Mouse (Mus musculus) neural tube, embryonic 11.5 days (tissue): Measurements from ENCODE around the gene Pacsin1. TPM values are rescaled to one million over a fixed set of nuclear protein-coding genes. Genes with fewer than 3 reads are reported as not detected.
"Not testable (repeated sequence)": the region's sequence is repeated elsewhere in the genome, so short reads cannot be mapped to it uniquely, and the experiment has no call there.

ENCODE experiments used
- ATAC-seq: fragments of 200-750 bp; cut with Nextera tagmentation; 2 replicates; pipeline ENCODE4 v1.8.0; 2017; ENCODE audit warnings: moderate number of reproducible peaks, mild to moderate bottlenecking, moderate TSS enrichment, moderate library complexity; ENCODE audit not compliant: insufficient read depth, low FRiP score, low TSS enrichment
- DNase-seq: peaks from one replicate; pipeline ENCODE4 v3.0.0-alpha.2; 2015; ENCODE audit warnings: low spot score
- H3K27ac ChIP-seq: fragments of 300-500 bp; sonication (generic); 2 replicates; pipeline ENCODE4 v1.5.1; 2014; ENCODE audit warnings: low read depth, mild to moderate bottlenecking, low read length
- H3K27me3 ChIP-seq: fragments of 300-500 bp; sonication (generic); 2 replicates; pipeline ENCODE4 v1.6.1; 2014; ENCODE audit warnings: mild to moderate bottlenecking, low read length, mixed read lengths; ENCODE audit not compliant: control insufficient read depth, insufficient read depth
- H3K36me3 ChIP-seq: fragments of 300-500 bp; sonication (generic); 2 replicates; pipeline ENCODE4 v1.6.1; 2014; ENCODE audit warnings: mild to moderate bottlenecking, low read length, moderate library complexity, mixed read lengths; ENCODE audit not compliant: control insufficient read depth, insufficient read depth
- H3K4me1 ChIP-seq: fragments of 300-500 bp; sonication (generic); 2 replicates; pipeline ENCODE4 v1.6.1; 2014; ENCODE audit warnings: low read length, mixed read lengths; ENCODE audit not compliant: control insufficient read depth, insufficient read depth
- H3K4me2 ChIP-seq: fragments of 300-500 bp; sonication (generic); 2 replicates; pipeline ENCODE4 v1.6.1; 2014; ENCODE audit warnings: low read depth, mild to moderate bottlenecking, moderate library complexity
- H3K4me3 ChIP-seq: fragments of 300-500 bp; sonication (generic); 2 replicates; pipeline ENCODE4 v1.5.1; 2014; ENCODE audit warnings: low read depth, low read length
- H3K9ac ChIP-seq: fragments of 300-500 bp; sonication (generic); 2 replicates; pipeline ENCODE4 v1.6.1; 2014; ENCODE audit warnings: mild to moderate bottlenecking, low read length
- H3K9me3 ChIP-seq: fragments of 300-500 bp; sonication (generic); 2 replicates; pipeline ENCODE4 v1.6.1; 2016; ENCODE audit warnings: low read length; ENCODE audit not compliant: control insufficient read depth
- WGBS: fragments of 180-500 bp; shearing (Covaris S2); extraction: QIAGEN DNeasy Blood & Tissue Kit; methylation state at CpG from one replicate; pipeline ENCODE4 v1.1.7; 2014; 5-methylcytosine and 5-hydroxymethylcytosine counted together
- polyA plus RNA-seq: library from polyadenylated mRNA; unstranded; fragments of >200 nt; fragmentation: Nextera tagmentation; extraction: Ambion mirVana; gene quantifications from 2 replicates; pipeline ENCODE4 v1.2.1, GENCODE M21; 2014

Gene Pacsin1
- polyA plus RNA-seq, 1 experiment from 2014 or later, result 4.3 TPM

DNA sequence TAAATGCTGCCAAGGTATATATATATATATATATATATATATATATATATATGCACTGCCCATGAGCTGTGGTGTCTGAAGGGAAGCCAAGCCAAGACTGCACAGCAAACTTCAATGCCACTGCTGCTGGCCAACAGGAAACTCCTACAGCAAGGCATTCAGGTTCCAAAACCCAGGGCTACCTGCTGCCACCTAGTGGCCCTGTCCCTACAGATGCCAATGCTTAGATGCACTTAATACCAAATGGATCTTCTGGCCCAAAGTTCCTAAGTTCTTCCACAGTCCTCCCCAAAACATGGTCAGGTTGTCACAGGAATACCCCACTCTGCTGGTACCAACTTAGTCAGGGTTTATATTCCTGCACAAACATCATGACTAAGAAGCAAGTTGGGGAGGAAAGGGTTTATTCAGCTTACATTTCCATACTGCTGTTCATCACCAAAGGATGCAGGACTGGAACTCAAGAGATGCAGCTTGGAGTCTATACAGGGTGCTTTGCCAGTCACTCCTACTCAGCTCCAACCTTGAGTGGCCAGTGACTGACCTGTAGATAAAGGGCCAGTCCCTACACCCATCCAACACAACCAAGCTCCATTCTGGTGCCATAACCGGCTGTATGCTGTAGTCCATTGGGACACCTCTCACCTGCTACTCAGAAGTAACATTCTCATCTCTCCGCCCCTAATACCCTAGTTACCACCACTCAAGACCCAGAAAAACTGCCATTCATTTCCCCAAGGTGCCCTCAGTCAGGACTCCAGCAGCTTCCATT lies 25.9 kb upstream of the Pacsin1 start:
- 81% methylated on average over 2 of the region's 2 CpGs for WGBS
- H3K4me3 ChIP-seq, result no peak overlapping the region
- peaks cover 6% of the 10 kb centered on the region; the same call in 1 of the 2 replicates for H3K4me1 ChIP-seq
- no peaks in the 10 kb centered on the region for H3K27me3 ChIP-seq
- no peak for ATAC-seq
- H3K27ac ChIP-seq, result no peak overlapping the region
- H3K36me3 ChIP-seq, result peaks cover 22% of the 10 kb centered on the region
- H3K4me2 ChIP-seq, result no peak overlapping the region
- no peaks in the 10 kb centered on the region for H3K9me3 ChIP-seq
- peak; percentile 85 for DNase-seq
- no peak overlapping the region for H3K9ac ChIP-seq

DNA sequence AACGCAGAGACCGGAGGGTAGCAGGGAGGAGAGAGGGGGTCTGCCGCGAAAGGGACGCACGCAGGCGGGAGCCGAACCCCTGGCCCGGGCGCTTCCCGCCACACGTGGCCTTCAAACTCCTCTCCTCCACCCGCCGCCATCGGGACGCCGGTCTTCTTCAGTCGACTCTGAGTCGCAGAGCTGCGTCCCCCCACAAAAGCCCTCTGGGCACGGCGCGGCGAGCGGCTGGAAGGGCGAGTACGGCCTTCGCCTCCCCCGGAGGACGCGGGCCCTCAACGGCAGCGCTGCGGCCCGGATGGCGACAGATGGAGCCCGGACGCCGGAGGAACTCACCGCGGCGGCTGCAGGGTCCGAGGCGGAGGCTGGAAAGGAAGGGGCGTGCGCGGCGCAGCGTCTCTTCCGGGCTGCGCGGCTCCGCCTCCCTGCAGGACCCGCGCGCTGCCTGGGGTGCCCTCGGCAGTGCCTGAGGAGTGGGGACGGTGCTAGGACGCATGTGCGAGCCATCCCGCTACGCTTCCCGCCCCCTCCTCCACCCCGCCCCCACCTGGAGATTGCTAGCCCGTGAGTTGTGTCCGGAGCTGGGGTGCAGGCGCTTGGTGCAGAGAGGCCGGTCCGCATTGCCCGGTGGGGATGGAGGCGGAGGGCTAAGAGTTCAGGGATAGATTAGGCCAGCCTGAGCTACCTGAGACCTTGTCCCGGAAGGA lies 20.3 kb upstream of the Pacsin1 start, which contains the start of gene RPS10-NUDT3:
RPS10-NUDT3 (minus strand) TSS at position 352 of the 704 bp plus-strand sequence.
- H3K9me3 ChIP-seq, result no peaks in the 10 kb centered on the region
- H3K4me3 ChIP-seq, result peak within 1 kb of the TSS; percentile 97
- H3K36me3 ChIP-seq, result peaks cover 22% of the 10 kb centered on the region
- peak within 1 kb of the TSS; percentile 88 for H3K4me2 ChIP-seq
- H3K4me1 ChIP-seq, result peaks cover 11% of the 10 kb centered on the region; the same call in 1 of the 2 replicates
- H3K9ac ChIP-seq, result peak within 1 kb of the TSS; percentile 96
- DNase-seq, result peak; percentile 96
- H3K27me3 ChIP-seq, result no peaks in the 10 kb centered on the region
- WGBS, result under 1% methylated on average over 64 of the region's 72 CpGs
- peak within 1 kb of the TSS; percentile 86 for H3K27ac ChIP-seq
- ATAC-seq, result peak; percentile 90

DNA sequence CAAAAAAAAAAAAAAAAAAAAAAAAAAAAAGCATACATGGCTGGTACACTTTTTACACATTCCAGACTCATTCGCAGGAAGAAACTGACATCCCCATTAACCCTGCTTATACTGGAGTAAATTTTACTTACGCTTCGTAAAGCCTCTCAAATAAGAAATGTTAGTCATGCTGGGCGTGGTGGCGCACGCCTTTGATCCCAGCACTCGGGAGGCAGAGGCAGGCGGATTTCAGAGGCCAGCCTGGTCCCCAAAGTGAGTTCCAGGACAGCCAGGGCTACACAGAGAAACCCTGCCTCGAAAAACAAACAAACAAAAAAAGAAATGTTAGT lies 19.8 kb upstream of the Pacsin1 start:
- not testable (repeated sequence) for H3K9me3 ChIP-seq, DNase-seq, H3K27me3 ChIP-seq
- Histone ChIP-seq H3K9ac (peak overlapping the region; percentile 96), H3K4me1 (peaks cover 11% of the 10 kb centered on the region; the same call in 1 of the 2 replicates), H3K27ac (peak overlapping the region; percentile 86; the same call in 1 of the 2 replicates), H3K4me2 (peak overlapping the region; percentile 88), H3K4me3 (peak overlapping the region; percentile 97), H3K36me3 (peaks cover 20% of the 10 kb centered on the region)
- peak; percentile 16; the same call in 1 of the 2 replicates for ATAC-seq
- WGBS, result 56% methylated on average over 9 of the region's 9 CpGs

DNA sequence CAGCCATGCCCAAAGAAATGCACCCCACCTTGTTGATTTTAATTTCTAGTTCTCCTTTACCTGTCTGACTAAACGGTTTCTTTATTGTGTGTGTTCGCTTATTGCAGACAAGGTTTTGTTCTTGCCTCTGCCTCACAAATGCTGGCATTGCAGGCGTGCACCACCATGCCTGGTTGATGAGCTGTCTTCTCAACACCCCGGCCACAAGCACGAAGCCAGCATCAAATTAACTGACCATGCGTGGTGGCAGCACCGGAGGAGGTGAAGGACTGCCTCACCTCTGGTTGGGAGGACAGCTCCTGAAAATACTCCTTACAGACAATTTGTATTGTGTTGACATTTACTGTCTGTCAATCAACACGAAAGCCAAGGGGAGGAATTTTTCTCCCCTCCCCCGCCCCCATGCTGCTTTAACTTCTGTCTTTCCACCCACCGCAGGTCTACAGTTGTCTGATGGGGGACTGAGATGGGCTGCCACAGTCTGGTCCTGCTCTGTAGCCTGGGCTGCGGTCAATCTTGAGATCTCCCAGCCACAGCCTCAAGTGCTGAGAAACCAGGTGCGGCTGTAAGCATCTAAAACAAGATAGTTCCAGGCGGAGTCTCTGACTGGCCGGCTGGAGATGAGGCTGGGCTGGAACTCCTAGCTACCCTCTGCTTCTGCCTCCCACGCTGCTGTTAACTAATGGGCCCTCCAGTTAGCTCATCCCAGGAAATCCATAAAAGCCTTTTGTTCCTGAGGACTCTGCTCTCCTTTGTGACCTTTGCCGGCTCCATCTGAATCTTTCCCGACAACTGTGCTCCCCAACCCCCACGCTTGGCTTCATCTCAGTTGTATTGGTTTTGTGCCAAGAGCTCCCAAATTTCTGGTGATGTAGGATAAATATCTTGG lies 18.9 kb upstream of the Pacsin1 start, which contains the start of gene Rps10:
Rps10 (minus strand) TSS at position 538 of the 889 bp plus-strand sequence.
- no peak within 1 kb of the TSS; the same call in 1 of the 2 replicates for H3K9ac ChIP-seq
- peak within 1 kb of the TSS; percentile 88 for H3K4me2 ChIP-seq
- H3K27me3 ChIP-seq, result no peaks in the 10 kb centered on the region
- H3K4me1 ChIP-seq, result peaks cover 11% of the 10 kb centered on the region; the same call in 1 of the 2 replicates
- H3K27ac ChIP-seq, result peak within 1 kb of the TSS; percentile 40; the same call in 1 of the 2 replicates
- no peaks in the 10 kb centered on the region for H3K9me3 ChIP-seq
- peaks cover 14% of the 10 kb centered on the region for H3K36me3 ChIP-seq
- 22% methylated on average over 18 of the region's 18 CpGs for WGBS
- H3K4me3 ChIP-seq, result peak within 1 kb of the TSS; percentile 97; the same call in 1 of the 2 replicates
- ATAC-seq (no peak), DNase-seq (peak; percentile 28)

DNA sequence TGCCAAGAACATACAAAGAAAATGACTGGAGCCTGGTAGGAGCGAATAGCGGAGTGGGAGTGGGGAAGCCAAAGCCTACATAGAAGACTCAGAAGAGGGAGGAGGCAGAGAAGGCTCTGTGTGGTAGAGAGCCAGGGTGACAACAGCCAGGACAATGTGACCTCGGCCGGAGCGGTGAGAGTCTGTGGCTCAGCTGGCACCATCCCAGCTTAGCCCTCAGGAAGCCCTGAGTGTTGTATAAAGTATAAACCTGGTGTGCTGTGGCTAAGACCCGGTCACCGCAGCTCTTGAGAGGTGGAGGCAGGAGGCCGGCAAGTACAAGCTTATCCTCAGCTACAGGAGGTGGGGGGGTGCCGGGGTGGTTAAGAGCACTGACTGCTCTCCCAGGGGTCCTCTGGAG lies 18.0 kb upstream of the Pacsin1 start:
- Histone ChIP-seq H3K4me3 (no peak overlapping the region), H3K4me1 (peaks cover 12% of the 10 kb centered on the region), H3K9me3 (no peaks in the 10 kb centered on the region), H3K36me3 (peaks cover 5% of the 10 kb centered on the region; the same call in 1 of the 2 replicates), H3K27me3 (no peaks in the 10 kb centered on the region), H3K27ac (no peak overlapping the region), H3K4me2 (no peak overlapping the region), H3K9ac (no peak overlapping the region)
- DNase-seq (no peak), ATAC-seq (no peak)
- WGBS, result 66% methylated on average over 9 of the region's 9 CpGs

DNA sequence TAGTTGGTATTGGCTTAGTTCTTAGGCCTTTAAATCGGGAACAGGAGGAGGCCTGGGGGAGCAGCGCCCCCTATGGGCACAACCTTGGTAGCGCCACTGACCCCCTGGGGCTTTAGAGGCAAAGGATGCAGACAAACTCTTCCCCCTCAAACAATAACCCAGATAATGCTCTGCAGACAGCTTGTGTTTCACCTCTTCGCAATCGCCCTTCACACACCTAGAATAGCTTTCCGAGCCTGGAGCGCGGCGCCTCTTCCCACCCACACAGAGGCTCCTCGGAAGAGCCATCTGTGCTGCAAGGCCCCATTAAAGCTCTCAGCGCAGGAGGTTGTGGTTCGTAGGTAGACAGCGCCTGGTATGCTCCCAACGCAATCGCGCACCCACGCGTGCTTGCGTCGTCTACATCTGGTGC lies 16.4 kb upstream of the Pacsin1 start:
- WGBS, result 81% methylated on average over 20 of the region's 20 CpGs
- DNase-seq (no peak), ATAC-seq (no peak)

DNA sequence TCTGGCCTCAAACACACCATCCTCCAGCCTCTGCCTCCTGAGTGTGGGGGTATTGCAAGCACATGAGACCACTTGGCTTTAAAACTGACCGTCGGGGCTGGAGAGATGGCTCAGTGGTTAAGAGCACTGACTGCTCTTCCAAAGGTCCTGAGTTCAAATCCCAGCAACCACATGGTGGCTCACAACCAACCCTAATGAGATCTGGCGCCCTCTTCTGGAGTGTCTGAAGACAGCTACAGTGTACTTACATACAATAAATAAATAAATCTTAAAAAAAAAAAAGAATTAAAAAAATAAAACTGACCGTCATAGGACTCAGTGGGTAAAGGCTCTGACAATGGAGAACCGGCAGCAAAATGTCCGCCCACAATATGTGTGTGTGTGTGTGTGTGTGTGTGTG lies 15.5 kb upstream of the Pacsin1 start:
- H3K27ac ChIP-seq, H3K27me3 ChIP-seq, H3K9me3 ChIP-seq, H3K36me3 ChIP-seq, ATAC-seq, H3K4me3 ChIP-seq, H3K4me2 ChIP-seq, H3K9ac ChIP-seq, DNase-seq: not testable (repeated sequence)
- H3K4me1 ChIP-seq, result peaks cover 14% of the 10 kb centered on the region
- 92% methylated on average over 6 of the region's 6 CpGs for WGBS

More for the DNA sequence above, 16.4 kb upstream of the Pacsin1 start:
- H3K36me3 ChIP-seq, result no peaks in the 10 kb centered on the region; the same call in 1 of the 2 replicates
- no peak overlapping the region for H3K4me3 ChIP-seq
- H3K9me3 ChIP-seq, result no peaks in the 10 kb centered on the region
- no peak overlapping the region for H3K4me2 ChIP-seq
- H3K9ac ChIP-seq, result no peak overlapping the region
- H3K27me3 ChIP-seq, result no peaks in the 10 kb centered on the region
- peaks cover 14% of the 10 kb centered on the region for H3K4me1 ChIP-seq
- no peak overlapping the region for H3K27ac ChIP-seq

DNA sequence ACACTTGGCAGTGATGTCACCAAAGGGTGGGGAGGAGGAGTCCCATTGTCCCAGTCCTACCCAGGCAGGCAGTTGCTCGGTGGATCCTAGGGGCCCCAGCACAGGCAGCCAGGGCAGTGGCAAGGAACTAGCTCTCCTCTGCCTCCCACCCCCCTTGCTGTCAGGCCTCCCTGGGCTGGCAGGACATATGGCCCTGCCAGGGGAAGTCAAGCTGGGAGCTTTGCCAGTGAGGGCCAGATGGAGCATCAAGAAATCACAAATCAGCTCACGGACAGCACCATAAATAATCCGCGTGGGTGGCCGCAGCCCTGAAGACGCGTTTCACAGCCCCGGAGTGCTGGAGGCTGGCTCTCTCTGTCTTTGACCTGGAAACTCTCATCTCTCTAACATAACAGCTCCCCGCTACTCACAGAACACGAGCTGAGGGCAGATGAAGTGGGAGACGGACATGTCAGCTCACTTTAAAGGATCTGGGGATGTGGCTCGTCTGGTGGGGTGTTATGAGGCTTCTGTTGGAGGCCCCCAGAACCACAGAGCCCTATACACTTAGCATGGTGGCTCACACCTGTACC lies 12.7 kb upstream of the Pacsin1 start:
- H3K9me3 ChIP-seq, result no peaks in the 10 kb centered on the region
- H3K4me3 ChIP-seq, result no peak overlapping the region
- peaks cover 9% of the 10 kb centered on the region for H3K4me1 ChIP-seq
- H3K27ac ChIP-seq, result peak overlapping the region; percentile 67
- ATAC-seq (peak; percentile 88), DNase-seq (peak; percentile 75)
- peak overlapping the region; percentile 8; the same call in 1 of the 2 replicates for H3K4me2 ChIP-seq
- H3K9ac ChIP-seq, result peak overlapping the region; percentile 23
- 7% methylated on average over 12 of the region's 12 CpGs for WGBS
- no peaks in the 10 kb centered on the region for H3K27me3 ChIP-seq
- no peaks in the 10 kb centered on the region for H3K36me3 ChIP-seq
